Mouse (Mus musculus) spleen, postnatal 10 days (tissue): ENCODE data around the gene Gm30302.
"Not testable (repeated sequence)": the region's sequence is repeated elsewhere in the genome, so short reads cannot be mapped to it uniquely, and the experiment has no call there.

Experiments
- DNase-seq, 2 experiments: peaks; one replicate each; pipeline ENCODE4 v3.0.0; 2021 to 2022; ENCODE audit warnings: low spot score in 2 of 2

Gene Gm30302

GRCm38 (mm10) chr13:49798901-49799300 is at the start of gene Gm30302:
Gene Gm30302 (minus strand): TSS chr13:49799001.
- no peak for DNase-seq

- no peak for DNase-seq
Observed at GRCm38 (mm10) chr13:49846751-49847150, 48.0 kb upstream of the Gm30302 start.

- no peak for DNase-seq
Observed at GRCm38 (mm10) chr13:49846141-49846540, 47.3 kb upstream of the Gm30302 start.

GRCm38 (mm10) chr13:49845663-49846062 is 46.9 kb upstream of the Gm30302 start:
- DNase-seq: no peak

- DNase-seq: no peak
Observed at GRCm38 (mm10) chr13:49844071-49844470, 45.3 kb upstream of the Gm30302 start.

GRCm38 (mm10) chr13:49841186-49841585 is 42.4 kb upstream of the Gm30302 start:
- no peak for DNase-seq

GRCm38 (mm10) chr13:49830355-49830754 is 31.6 kb upstream of the Gm30302 start:
- no peak for DNase-seq

- DNase-seq: no peak
Observed at GRCm38 (mm10) chr13:49825300-49825699, 26.5 kb upstream of the Gm30302 start.

GRCm38 (mm10) chr13:49814958-49815357 is 16.2 kb upstream of the Gm30302 start:
- DNase-seq: no peak

GRCm38 (mm10) chr13:49814420-49814819 is 15.6 kb upstream of the Gm30302 start:
- no peak for DNase-seq

GRCm38 (mm10) chr13:49807146-49807545 is 8.3 kb upstream of the Gm30302 start:
- DNase-seq: no peak

- DNase-seq: no peak
Observed at GRCm38 (mm10) chr13:49788563-49789393, 10.0 kb downstream of the Gm30302 start.

- DNase-seq: no peak
Observed at GRCm38 (mm10) chr13:49783899-49784298, 14.9 kb downstream of the Gm30302 start.

- DNase-seq: not testable (repeated sequence)
Observed at GRCm38 (mm10) chr13:49771536-49771935, 27.3 kb downstream of the Gm30302 start.

- DNase-seq: no peak
Observed at GRCm38 (mm10) chr13:49769111-49769510, 29.7 kb downstream of the Gm30302 start.

- no peak for DNase-seq
Observed at GRCm38 (mm10) chr13:49768048-49768447, 30.8 kb downstream of the Gm30302 start.

- DNase-seq: no peak
Observed at GRCm38 (mm10) chr13:49766269-49766668, 32.5 kb downstream of the Gm30302 start.

GRCm38 (mm10) chr13:49765306-49765705 is 33.5 kb downstream of the Gm30302 start:
- DNase-seq: no peak

- no peak for DNase-seq
Observed at GRCm38 (mm10) chr13:49762208-49762607, 36.6 kb downstream of the Gm30302 start.

- DNase-seq: no peak
Observed at GRCm38 (mm10) chr13:49760675-49761074, 38.1 kb downstream of the Gm30302 start.

GRCm38 (mm10) chr13:49757966-49758365 is 40.8 kb downstream of the Gm30302 start:
- DNase-seq: no peak

GRCm38 (mm10) chr13:49756591-49756990 is 42.2 kb downstream of the Gm30302 start:
- no peak for DNase-seq

- no peak for DNase-seq
Observed at GRCm38 (mm10) chr13:49741285-49742040, 57.3 kb downstream of the Gm30302 start.
